15 mouse cellular contexts compared by ENCODE assay signal in the genomic region with DNA sequence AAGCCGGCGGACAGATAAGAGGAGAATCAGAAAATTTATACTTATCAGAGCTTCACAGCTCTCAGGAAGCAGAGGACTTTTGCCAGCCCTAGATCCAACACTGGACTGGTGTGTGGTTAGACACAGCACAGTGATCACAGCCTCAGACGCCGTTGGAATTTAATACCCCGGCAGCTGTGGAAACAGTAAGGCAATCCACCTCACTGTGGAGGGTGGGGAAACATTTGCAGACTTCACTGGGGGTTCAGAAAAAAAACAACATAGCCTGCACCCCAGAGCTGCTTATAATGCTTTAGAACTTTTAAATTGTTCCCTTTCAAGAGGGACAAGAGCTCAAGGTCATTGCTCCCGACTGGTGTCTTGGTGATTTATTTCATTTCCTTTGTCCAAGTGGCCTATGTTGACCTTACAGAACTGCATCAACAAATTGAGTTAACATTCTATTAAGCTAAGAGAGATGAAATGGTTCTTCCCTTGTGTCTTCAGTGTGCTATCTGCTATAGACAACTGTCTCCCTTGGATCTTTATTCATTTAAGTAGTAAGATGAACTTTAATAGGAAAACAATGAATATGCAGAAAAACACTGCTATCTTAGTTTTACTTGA.
DNase-seq lines count a peak whose midpoint lies in the region; ATAC-seq and TF ChIP-seq lines count a peak whose summit lies in the region.
"Had no signal": no experiment of that assay in that cellular context is flagged by ENCODE, and none has a peak within 500 bp of the region (broad histone marks: within the 10 kb centered on the region; RNA-seq: fewer than 3 reads in every experiment).

No protein-coding gene starts in this region.

- no peak for TF ChIP-seq POLR2A in kidney, adult 2 months (IDR thresholded peaks at IDR 0.05; ENCODE audit: low read depth, low read length)
- no peak for TF ChIP-seq POLR2A in myocyte (IDR thresholded peaks at IDR 0.05; ENCODE audit: insufficient read length, low read depth)

- H3K9ac ChIP-seq in midbrain, embryonic 11.5 days (ENCODE audit: low read length) = no peak overlapping the region
- no peak overlapping the region for H3K9ac ChIP-seq in midbrain, embryonic 16.5 days (ENCODE audit: low read depth, low read length)
- H3K9ac ChIP-seq: forebrain, embryonic 13.5 days; limb, embryonic 15.5 days had no signal

- 49% methylated on average over 6 of the region's 6 CpGs for WGBS in midbrain, embryonic 11.5 days
- WGBS in midbrain, embryonic 16.5 days = 45% methylated on average over 6 of the region's 6 CpGs
- 8% methylated on average over 6 of the region's 6 CpGs for WGBS in kidney, adult 2 months

- no peak overlapping the region for H3ac ChIP-seq in myocyte (ENCODE audit: control insufficient read depth, insufficient read length)

- peak; percentile 67; the same call in 1 of the 2 replicates for ATAC-seq in midbrain, embryonic 11.5 days (ENCODE audit: low FRiP score)
- ATAC-seq in midbrain, embryonic 16.5 days = no peak
- ATAC-seq: forebrain, embryonic 13.5 days had no signal

- H3K4me3 ChIP-seq in midbrain, embryonic 11.5 days (ENCODE audit: low read depth, low read length) = no peak overlapping the region
- no peak overlapping the region for H3K4me3 ChIP-seq in midbrain, embryonic 16.5 days (ENCODE audit: low read depth, low read length)
- H3K4me3 ChIP-seq in kidney, adult 2 months (ENCODE audit: insufficient read depth, low read depth, low read length) = no peak overlapping the region
- H3K4me3 ChIP-seq in myocyte = no peak overlapping the region
- H3K4me3 ChIP-seq: forebrain, embryonic 13.5 days; limb, embryonic 15.5 days had no signal

- no peak for TF ChIP-seq CTCF in kidney, adult 2 months (conservative IDR thresholded peaks at IDR 0.05; ENCODE audit: insufficient read depth, insufficient read length, low read depth, low read length)

- no peaks in the 10 kb centered on the region; the same call in 1 of the 2 replicates for H3K4me1 ChIP-seq in midbrain, embryonic 11.5 days (ENCODE audit: control insufficient read depth, insufficient read depth, low read length)
- no peaks in the 10 kb centered on the region for H3K4me1 ChIP-seq in midbrain, embryonic 16.5 days (ENCODE audit: control insufficient read depth, insufficient read depth, low read length)
- H3K4me1 ChIP-seq in kidney, adult 2 months (ENCODE audit: control insufficient read depth, insufficient read depth, low read length) = peaks cover 4% of the 10 kb centered on the region; the same call in 1 of the 2 replicates
- H3K4me1 ChIP-seq: forebrain, embryonic 13.5 days; limb, embryonic 15.5 days had no signal

- H3K4me2 ChIP-seq in midbrain, embryonic 11.5 days = no peak overlapping the region
- H3K4me2 ChIP-seq in midbrain, embryonic 16.5 days (ENCODE audit: low read length) = no peak overlapping the region
- H3K4me2 ChIP-seq in myocyte (ENCODE audit: low read depth) = peak overlapping the region; percentile 66
- H3K4me2 ChIP-seq: forebrain, embryonic 13.5 days; limb, embryonic 15.5 days had no signal

- H3K36me3 ChIP-seq in midbrain, embryonic 11.5 days (ENCODE audit: control insufficient read depth, insufficient read depth, low read length) = no peaks in the 10 kb centered on the region
- H3K36me3 ChIP-seq in midbrain, embryonic 16.5 days (ENCODE audit: control insufficient read depth, insufficient read depth, low read length) = no peaks in the 10 kb centered on the region
- H3K36me3 ChIP-seq in kidney, adult 2 months (ENCODE audit: control insufficient read depth, insufficient read depth, low read length) = no peaks in the 10 kb centered on the region
- H3K36me3 ChIP-seq in myocyte (ENCODE audit: control insufficient read depth, insufficient read depth) = no peaks in the 10 kb centered on the region
- H3K36me3 ChIP-seq: limb, embryonic 15.5 days had no signal

- H3K9me3 ChIP-seq in midbrain, embryonic 11.5 days (ENCODE audit: control insufficient read depth, low read length) = no peaks in the 10 kb centered on the region
- H3K9me3 ChIP-seq in midbrain, embryonic 16.5 days (replicated peaks; ENCODE audit: control insufficient read depth, low read length, poor library complexity, severe bottlenecking) = no peaks in the 10 kb centered on the region
- H3K9me3 ChIP-seq: forebrain, embryonic 13.5 days; limb, embryonic 15.5 days had no signal

- H3K79me2 ChIP-seq in myocyte (ENCODE audit: control insufficient read depth, insufficient read depth) = no peaks in the 10 kb centered on the region

- no peak overlapping the region for H3K27ac ChIP-seq in midbrain, embryonic 11.5 days (ENCODE audit: low read depth, low read length)
- H3K27ac ChIP-seq in midbrain, embryonic 16.5 days (ENCODE audit: low read length) = no peak overlapping the region
- H3K27ac ChIP-seq in kidney, adult 2 months (ENCODE audit: insufficient read depth, low read depth, low read length) = no peak overlapping the region; the same call in 1 of the 2 replicates
- H3K27ac ChIP-seq: forebrain, embryonic 13.5 days; limb, embryonic 15.5 days had no signal

- DNase-seq in adrenal gland, adult (ENCODE audit: inconsistent age in 2 of 2, low spot score in 1 of 2) = peak; percentile 4 to 45
- DNase-seq in adrenal gland, adult 18-20 months (ENCODE audit: low spot score in 2 of 2) = no peak
- DNase-seq in midbrain, embryonic 11.5 days (ENCODE audit: low spot score, missing footprints) = no peak
- peak; percentile 74 for DNase-seq in kidney, adult 2 months
- DNase-seq in urinary bladder, postnatal 4 days (ENCODE audit: low spot score in 2 of 2) = no peak
- no peak for DNase-seq in spleen, postnatal 36 days (ENCODE audit: low spot score in 2 of 2)
- DNase-seq: cerebellum, postnatal 10 days; heart, postnatal 36 days; layer of hippocampus, adult 9-11 months; lung, postnatal 4 days; thymus, adult 2 months had no signal

- no peaks in the 10 kb centered on the region for H3K27me3 ChIP-seq in midbrain, embryonic 11.5 days (ENCODE audit: control insufficient read depth, insufficient read depth, low read length)
- H3K27me3 ChIP-seq in midbrain, embryonic 16.5 days (ENCODE audit: control insufficient read depth, insufficient read depth, low read depth, low read length) = no peaks in the 10 kb centered on the region
- H3K27me3 ChIP-seq in kidney, adult 2 months (replicated peaks; ENCODE audit: control insufficient read depth, insufficient read depth, low read length) = no peaks in the 10 kb centered on the region
- H3K27me3 ChIP-seq in myocyte (ENCODE audit: control insufficient read depth, insufficient read depth, insufficient read length) = no peaks in the 10 kb centered on the region
- H3K27me3 ChIP-seq: forebrain, embryonic 13.5 days; limb, embryonic 15.5 days had no signal

TF ChIP-seq in myocyte, 11 proteins besides CTCF, POLR2A, EP300 and RAD21:
- TF ChIP-seq TCF3 (IDR thresholded peaks at IDR 0.05; ENCODE audit: insufficient read length, low read depth) (peak; percentile 36), USF1 (IDR thresholded peaks at IDR 0.05; ENCODE audit: low read depth) (no peak), TCF12 (IDR thresholded peaks at IDR 0.05; ENCODE audit: insufficient read depth, poor library complexity, severe bottlenecking) (peak; percentile 72), MYOD1 (IDR thresholded peaks at IDR 0.05; ENCODE audit: control insufficient read depth in 1 of 3, insufficient read length in 2 of 3, low read depth in 2 of 3) (peak in 2 of 3 experiments; percentile 80 to 93), E2F4 (IDR thresholded peaks at IDR 0.05; ENCODE audit: insufficient read depth) (no peak), POLR2AphosphoS2 (IDR thresholded peaks at IDR 0.05; ENCODE audit: insufficient read length, low read depth) (no peak), MYOG (IDR thresholded peaks at IDR 0.05; ENCODE audit: control insufficient read depth in 1 of 3, insufficient read depth in 1 of 3, insufficient read length in 2 of 3, low read depth in 2 of 3) (peak in 2 of 3 experiments; percentile 50 to 78), MAX (IDR thresholded peaks at IDR 0.05; ENCODE audit: low read depth) (no peak)

Comparison
In these comparisons a context has a peak if more than half of its experiments do, and no peak if none do; other contexts are left out.
1. DNase-seq: peak in adrenal gland, adult (2 of 2) and kidney, adult 2 months (single experiment); none in adrenal gland, adult 18-20 months (0 of 2), midbrain, embryonic 11.5 days (single experiment), urinary bladder, postnatal 4 days (0 of 2) and spleen, postnatal 36 days (0 of 2).